Mouse (Mus musculus) intestine, postnatal 0 days (tissue): ENCODE data around the gene Pknox2. TPM values are rescaled to one million over a fixed set of nuclear protein-coding genes. Genes with fewer than 3 reads are reported as not detected.

Source experiments
- ATAC-seq: fragments of 200-750 bp; cut with Nextera tagmentation; 2 replicates; pipeline ENCODE4 v1.8.0; 2017; ENCODE audit warnings: mild to moderate bottlenecking, moderate TSS enrichment, moderate library complexity
- H3K27ac ChIP-seq: fragments of 300-500 bp; sonication (generic); 2 replicates; pipeline ENCODE4 v1.5.1; 2014; ENCODE audit warnings: mild to moderate bottlenecking, low read depth, low read length, moderate library complexity
- H3K27me3 ChIP-seq: fragments of 300-500 bp; sonication (generic); replicated peaks from 2 replicates; pipeline ENCODE4 v1.6.1; 2014; ENCODE audit warnings: low read length, mixed read lengths; ENCODE audit not compliant: control insufficient read depth, insufficient read depth
- H3K36me3 ChIP-seq: fragments of 300-500 bp; sonication (generic); 2 replicates; pipeline ENCODE4 v1.6.1; 2014; ENCODE audit warnings: mild to moderate bottlenecking, moderate library complexity; ENCODE audit not compliant: control insufficient read depth, insufficient read depth
- H3K4me1 ChIP-seq: fragments of 300-500 bp; sonication (generic); replicated peaks from 2 replicates; pipeline ENCODE4 v1.6.1; 2014; ENCODE audit warnings: antibody characterized with exemption, low read length, mixed read lengths; ENCODE audit not compliant: control insufficient read depth, insufficient read depth
- H3K4me2 ChIP-seq: fragments of 300-500 bp; sonication (generic); replicated peaks from 2 replicates; pipeline ENCODE4 v1.6.1; 2014; ENCODE audit warnings: low read depth, mild to moderate bottlenecking, moderate library complexity
- H3K4me3 ChIP-seq: fragments of 300-500 bp; sonication (generic); 2 replicates; pipeline ENCODE4 v1.5.1; 2014; ENCODE audit warnings: low read depth, low read length
- H3K9ac ChIP-seq: fragments of 300-500 bp; sonication (generic); 2 replicates; pipeline ENCODE4 v1.6.1; 2014; ENCODE audit warnings: mild to moderate bottlenecking, low read depth, low read length
- H3K9me3 ChIP-seq: fragments of 300-500 bp; sonication (generic); 2 replicates; pipeline ENCODE4 v1.6.1; 2016; ENCODE audit warnings: mixed run types; ENCODE audit not compliant: control insufficient read depth
- CTCF ChIP-seq: sonication (generic); IDR thresholded peaks from 2 replicates; pipeline ENCODE4 v1.5.1; 2016; ENCODE audit warnings: low read depth, mild to moderate bottlenecking, control low read depth, antibody characterized with exemption, moderate library complexity
- WGBS: fragments of 180-500 bp; shearing (Covaris S2); extraction: QIAGEN DNeasy Blood & Tissue Kit; methylation state at CpG from one replicate; pipeline ENCODE4 v1.1.7; 2014; 5-methylcytosine and 5-hydroxymethylcytosine counted together
- polyA plus RNA-seq: library from polyadenylated mRNA; unstranded; fragments of >200 nt; fragmentation: Nextera tagmentation; extraction: Ambion mirVana; gene quantifications from 2 replicates; pipeline ENCODE4 v1.2.1, GENCODE M21; 2015

Gene Pknox2
- polyA plus RNA-seq, 1 experiment from 2014 or later = 2.4 TPM

GRCm38 (mm10) chr9:36921718-36922415 lies 225.3 kb downstream of the Pknox2 start:
- H3K27ac ChIP-seq = no peak overlapping the region
- H3K9ac ChIP-seq = no peak overlapping the region
- H3K36me3 ChIP-seq = no peaks in the 10 kb centered on the region
- no peak overlapping the region for H3K4me2 ChIP-seq
- no peaks in the 10 kb centered on the region for H3K9me3 ChIP-seq
- ATAC-seq = no peak
- no peak overlapping the region for H3K4me3 ChIP-seq
- 70% methylated on average over 13 of the region's 13 CpGs for WGBS
- H3K4me1 ChIP-seq = no peaks in the 10 kb centered on the region
- H3K27me3 ChIP-seq = no peaks in the 10 kb centered on the region
- TF ChIP-seq CTCF = no peak

- Histone ChIP-seq H3K27me3 (no peaks in the 10 kb centered on the region), H3K4me3 (no peak overlapping the region), H3K36me3 (no peaks in the 10 kb centered on the region), H3K27ac (no peak overlapping the region), H3K4me1 (no peaks in the 10 kb centered on the region), H3K9me3 (no peaks in the 10 kb centered on the region), H3K4me2 (no peak overlapping the region), H3K9ac (no peak overlapping the region)
- ATAC-seq = no peak
- no peak for TF ChIP-seq CTCF
- WGBS = 54% methylated on average over 4 of the region's 4 CpGs
Observed at GRCm38 (mm10) chr9:36919472-36919871, 227.7 kb downstream of the Pknox2 start.

- Histone ChIP-seq H3K4me1 (no peaks in the 10 kb centered on the region), H3K36me3 (no peaks in the 10 kb centered on the region), H3K9ac (no peak overlapping the region), H3K27ac (no peak overlapping the region), H3K9me3 (no peaks in the 10 kb centered on the region), H3K27me3 (no peaks in the 10 kb centered on the region), H3K4me3 (no peak overlapping the region), H3K4me2 (no peak overlapping the region)
- no peak for ATAC-seq
- 61% methylated on average over 3 of the region's 3 CpGs for WGBS
- no peak for TF ChIP-seq CTCF
Observed at GRCm38 (mm10) chr9:36918582-36918981, 228.6 kb downstream of the Pknox2 start.

GRCm38 (mm10) chr9:36916915-36917314 lies 230.3 kb downstream of the Pknox2 start:
- H3K4me3 ChIP-seq = no peak overlapping the region

GRCm38 (mm10) chr9:36916362-36916761 lies 230.8 kb downstream of the Pknox2 start:
- peak; percentile 94 for TF ChIP-seq CTCF
- Histone ChIP-seq H3K27ac (no peak overlapping the region), H3K4me2 (0 out of 2 replicates have a peak overlapping the region, but pooled peaks have one; percentile 21), H3K4me1 (no peaks in the 10 kb centered on the region), H3K36me3 (no peaks in the 10 kb centered on the region), H3K9ac (no peak overlapping the region), H3K4me3 (no peak overlapping the region), H3K27me3 (no peaks in the 10 kb centered on the region), H3K9me3 (no peaks in the 10 kb centered on the region)
- 5% methylated on average over 6 of the region's 6 CpGs for WGBS
- ATAC-seq = peak; percentile 47; the same call in 1 of the 2 replicates

More at GRCm38 (mm10) chr9:36916915-36917314, 230.3 kb downstream of the Pknox2 start:
- TF ChIP-seq CTCF = no peak
- no peak overlapping the region for H3K4me2 ChIP-seq
- WGBS = 40% methylated on average over 5 of the region's 5 CpGs
- no peaks in the 10 kb centered on the region for H3K4me1 ChIP-seq
- ATAC-seq = peak; percentile 31; the same call in 1 of the 2 replicates
- H3K9me3 ChIP-seq = no peaks in the 10 kb centered on the region
- H3K36me3 ChIP-seq = no peaks in the 10 kb centered on the region
- no peak overlapping the region for H3K9ac ChIP-seq
- no peak overlapping the region; the same call in 1 of the 2 replicates for H3K27ac ChIP-seq
- H3K27me3 ChIP-seq = no peaks in the 10 kb centered on the region

- Histone ChIP-seq H3K4me1 (no peaks in the 10 kb centered on the region), H3K27me3 (no peaks in the 10 kb centered on the region), H3K4me2 (no peak overlapping the region), H3K9ac (no peak overlapping the region), H3K36me3 (no peaks in the 10 kb centered on the region), H3K4me3 (no peak overlapping the region), H3K27ac (no peak overlapping the region), H3K9me3 (no peaks in the 10 kb centered on the region)
- no peak for ATAC-seq
- no peak for TF ChIP-seq CTCF
- WGBS = 58% methylated on average over 4 of the region's 4 CpGs
Observed at GRCm38 (mm10) chr9:36905452-36905851, 241.8 kb downstream of the Pknox2 start.
